Mouse (Mus musculus) gonadal fat pad, adult 2 months (tissue): Measurements from ENCODE around the gene Igsf9. TPM values are rescaled to one million over a fixed set of nuclear protein-coding genes. Genes with fewer than 3 reads are reported as not detected.

ENCODE experiments used
- DNase-seq: peaks from one replicate; pipeline ENCODE4 v3.0.0-alpha.2; 2012; ENCODE audit warnings: low read depth
- polyA plus RNA-seq: library from polyadenylated mRNA; depleted of rRNA; stranded (reverse); fragments of >200 nt; gene quantifications from 2 replicates; pipeline ENCODE4 v1.2.3, GENCODE M21; 2012; rRNA removed

The Igsf9 gene
- 17.5 and 19.5 TPM in 2 replicates for polyA plus RNA-seq

DNA sequence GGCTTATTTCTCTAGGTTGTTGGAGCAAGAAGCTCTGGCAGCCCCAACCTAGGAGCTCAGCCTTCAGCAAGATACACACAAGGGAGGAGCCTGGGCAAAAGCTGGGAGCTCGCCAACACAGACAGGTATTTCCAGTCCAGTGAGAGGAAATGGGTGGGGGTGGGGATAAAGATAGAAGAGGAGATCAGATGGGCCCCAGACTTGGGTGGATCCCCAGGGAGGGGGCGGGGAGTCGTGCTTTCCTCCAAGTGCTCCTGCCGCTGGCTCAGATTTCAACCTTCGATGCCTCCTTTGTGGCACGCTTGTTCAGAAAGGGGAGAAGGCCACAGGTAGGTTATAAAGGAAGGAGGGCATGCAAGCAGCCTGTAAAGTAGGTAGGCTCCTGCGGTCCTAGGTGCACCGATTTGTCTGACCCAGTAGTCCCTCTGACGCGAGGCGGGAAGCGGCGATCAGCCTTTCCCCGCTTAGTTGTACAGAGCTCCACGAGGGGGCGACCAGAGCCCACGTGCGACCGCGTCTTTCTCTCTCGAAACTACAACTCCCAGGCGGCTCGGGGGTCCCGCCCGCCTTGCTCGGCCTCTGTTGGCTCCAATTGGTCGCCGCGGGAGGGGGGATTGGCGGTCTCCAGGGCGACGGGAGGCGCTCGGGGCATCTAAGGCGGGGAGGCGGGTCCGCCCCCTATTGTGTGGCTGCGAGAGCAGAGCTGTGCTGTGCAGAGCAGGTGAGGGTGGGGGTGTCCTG, at the start of gene Igsf9:
TSS of gene Igsf9 (plus strand) at position 249 of the 741 bp plus-strand sequence.
- peak; percentile 89 for DNase-seq

DNA sequence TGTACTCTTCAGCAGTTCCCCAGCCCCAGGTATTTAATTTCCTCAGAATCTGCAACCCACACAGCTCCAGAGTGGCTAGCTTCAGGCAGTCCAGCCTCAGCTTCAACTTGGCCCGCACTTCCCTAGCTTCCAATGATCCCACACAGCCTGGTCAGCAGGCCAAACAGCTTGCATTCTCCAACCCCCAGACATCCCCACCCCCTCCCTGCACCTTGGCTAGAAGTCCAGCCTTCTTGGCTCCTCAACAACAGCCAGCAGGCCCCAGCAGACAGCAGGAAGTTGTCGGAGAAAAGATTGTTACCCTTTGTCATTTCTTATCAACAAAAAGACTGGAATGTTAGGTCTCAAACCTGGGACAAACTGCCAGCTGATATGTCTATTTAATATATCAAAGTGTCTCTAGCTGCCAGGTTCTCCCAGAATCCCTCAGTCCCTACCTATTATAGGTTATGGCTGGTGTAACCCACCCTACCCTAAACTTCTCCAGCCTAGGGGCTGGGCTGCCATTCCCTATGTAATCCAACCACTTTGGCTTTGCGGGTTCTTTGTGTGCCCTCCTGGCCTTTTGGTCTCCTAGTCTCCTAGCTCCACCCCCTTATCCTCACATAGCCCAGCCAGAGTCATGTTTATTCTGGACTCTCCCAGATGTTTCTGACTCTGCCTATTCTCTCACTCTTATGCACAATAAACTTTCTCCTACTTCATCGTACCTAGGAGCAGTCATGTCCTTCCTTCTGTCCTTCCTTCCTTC, 49.6 kb upstream of the Igsf9 start:
- peak; percentile 89 for DNase-seq

DNA sequence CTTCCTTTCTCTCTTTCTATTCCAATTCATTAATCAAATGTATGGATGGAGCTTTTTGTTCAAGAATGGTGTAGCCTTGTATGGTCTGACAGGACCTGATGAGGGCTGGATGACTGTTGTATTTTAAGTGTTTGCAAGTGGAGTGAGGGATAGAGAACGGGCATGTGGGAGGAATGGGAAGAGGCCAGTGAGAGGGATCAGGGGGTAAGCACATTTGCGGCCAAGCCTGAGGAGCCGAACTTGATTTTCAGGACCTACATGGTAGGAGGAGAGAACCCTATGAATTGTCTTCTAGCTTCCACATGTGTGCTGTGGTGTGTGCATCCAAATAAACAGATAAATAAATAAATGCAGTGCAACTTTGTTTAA, 49.0 kb upstream of the Igsf9 start:
- no peak for DNase-seq

DNA sequence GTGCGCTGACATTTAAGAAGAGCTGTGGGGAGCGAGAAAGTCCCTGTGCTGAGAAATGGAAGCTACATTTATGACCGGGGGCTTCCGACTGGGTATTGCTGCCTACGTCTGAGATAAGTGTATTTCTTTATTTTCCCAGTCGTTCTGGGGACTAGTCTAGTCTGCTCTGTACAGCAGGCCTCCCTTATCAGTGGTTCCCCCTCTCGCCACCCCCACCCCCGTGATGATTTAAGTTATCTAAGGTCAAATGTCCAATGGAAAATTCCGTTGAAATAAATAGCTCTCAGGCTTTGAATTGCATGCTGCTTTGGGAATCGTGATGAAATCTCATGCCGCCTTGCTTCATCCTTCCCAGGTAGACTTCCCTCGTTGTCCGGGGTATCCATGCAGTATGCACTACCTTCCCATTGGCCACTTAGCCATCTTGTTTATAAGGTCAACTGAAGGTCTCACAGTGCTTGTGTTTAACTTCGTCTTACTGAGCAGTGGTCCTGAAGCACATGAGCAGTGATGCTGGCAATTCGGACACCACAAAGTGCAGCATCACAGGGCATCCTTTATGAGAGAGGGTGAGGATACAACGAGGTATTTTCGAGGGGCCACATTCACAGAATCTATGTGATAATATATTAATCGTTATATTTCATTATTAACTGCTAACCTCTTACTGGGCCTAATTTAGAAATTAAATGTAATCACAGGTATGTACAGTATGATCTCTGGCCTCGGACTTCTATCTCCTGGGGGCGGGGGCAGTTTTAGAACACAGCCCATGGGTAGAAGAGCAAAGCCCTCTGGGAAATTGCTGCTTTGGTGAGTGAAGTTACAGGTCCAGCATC, 48.4 kb upstream of the Igsf9 start:
- no peak for DNase-seq

DNA sequence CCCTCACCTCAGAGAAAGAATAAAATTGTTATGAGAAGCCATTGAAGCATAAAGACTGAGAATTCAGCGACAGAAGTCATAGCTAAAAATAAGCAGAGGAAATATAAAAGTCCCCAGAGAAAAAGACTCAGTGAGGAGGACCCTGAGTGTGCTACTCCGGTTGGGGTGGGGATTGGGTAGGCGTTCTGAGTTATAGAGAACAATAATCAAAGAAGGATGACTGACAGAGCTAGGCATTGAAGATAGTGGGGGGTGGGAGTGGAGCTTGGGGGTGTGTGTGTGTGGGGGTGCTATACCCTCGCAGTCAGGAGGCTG, 47.8 kb upstream of the Igsf9 start:
- no peak for DNase-seq

DNA sequence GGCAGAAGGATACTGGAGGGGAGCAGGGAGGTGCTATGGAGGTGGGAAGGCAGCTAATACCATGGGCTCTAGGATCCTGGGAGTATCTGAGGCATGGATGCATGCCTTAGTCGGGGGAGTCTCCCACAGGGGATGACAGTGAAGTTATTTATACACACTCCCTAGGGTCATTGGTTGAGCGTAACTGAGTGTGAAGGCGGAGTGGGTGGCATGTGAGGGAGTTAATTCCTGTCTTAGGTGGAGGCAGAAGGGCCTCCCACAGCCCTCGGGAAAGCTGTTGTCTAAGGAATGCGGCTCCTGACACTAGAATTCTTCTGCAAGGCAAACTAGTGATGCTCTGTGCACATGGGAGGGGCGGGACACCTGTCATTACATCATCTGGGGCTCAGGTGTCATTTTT, 44.8 kb upstream of the Igsf9 start:
- DNase-seq: no peak

DNA sequence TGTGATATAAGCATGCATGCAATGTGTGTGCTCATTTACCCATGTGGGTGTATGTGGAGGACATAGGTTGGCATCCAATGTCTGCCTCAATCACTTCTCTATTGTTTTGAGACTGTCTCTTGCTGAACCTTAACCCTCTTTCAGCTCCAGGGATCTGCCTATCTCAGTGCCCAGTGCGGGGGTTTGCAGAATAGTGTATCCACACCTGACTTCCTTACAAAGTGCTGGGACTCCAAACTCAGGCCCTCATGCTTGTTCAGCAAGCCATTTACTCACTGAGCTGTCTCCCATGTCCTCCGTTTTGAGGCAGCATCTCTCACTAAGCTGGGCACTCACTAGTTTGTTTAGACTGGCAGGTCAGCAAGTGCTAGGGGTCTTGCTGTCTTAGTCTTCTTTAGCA, 43.0 kb upstream of the Igsf9 start:
- DNase-seq: no peak

DNA sequence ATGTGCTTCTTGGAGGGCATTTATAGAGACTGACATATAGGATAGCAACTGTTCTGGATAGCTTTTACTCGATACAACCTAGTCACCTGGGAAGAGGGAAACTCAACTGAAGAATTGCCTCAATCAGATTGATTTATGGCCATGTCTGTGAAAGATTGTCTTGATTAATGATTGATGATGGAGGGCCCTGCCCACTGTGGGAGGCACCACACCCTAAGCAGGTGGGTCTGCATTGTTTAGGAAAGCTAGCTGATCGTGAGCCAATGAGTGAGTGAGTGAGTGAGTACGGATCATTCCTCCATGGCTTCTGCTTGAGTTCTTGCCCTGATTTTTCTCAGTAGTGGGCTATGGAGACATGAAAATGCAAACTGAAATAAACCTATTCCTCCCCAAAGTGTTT, 41.1 kb upstream of the Igsf9 start:
- DNase-seq: no peak

DNA sequence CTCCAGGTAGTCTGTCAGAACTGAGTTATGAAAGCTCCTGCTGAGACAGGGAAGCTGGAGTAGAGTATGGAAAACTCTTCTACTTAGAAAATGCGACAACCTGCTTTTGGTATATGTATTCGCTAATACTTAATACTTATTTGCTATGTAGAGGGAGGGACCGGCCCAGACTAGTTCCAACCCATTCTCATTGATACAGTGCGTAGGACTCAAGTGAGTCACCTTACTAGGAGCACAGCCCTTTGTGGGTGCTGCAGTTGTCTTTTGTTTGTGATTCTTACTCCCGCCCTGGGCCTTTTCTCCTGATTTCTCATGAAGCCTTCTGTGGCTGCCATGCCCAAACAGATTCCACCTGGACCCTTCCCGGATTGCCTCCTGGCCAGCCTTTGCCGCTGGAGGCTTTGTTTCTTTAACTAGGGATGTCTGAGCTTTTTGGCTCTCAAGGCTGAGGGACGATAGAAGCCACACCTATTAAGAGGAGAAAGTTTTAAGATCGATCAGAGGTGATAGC, 39.6 kb upstream of the Igsf9 start:
- peak; percentile 57 for DNase-seq

DNA sequence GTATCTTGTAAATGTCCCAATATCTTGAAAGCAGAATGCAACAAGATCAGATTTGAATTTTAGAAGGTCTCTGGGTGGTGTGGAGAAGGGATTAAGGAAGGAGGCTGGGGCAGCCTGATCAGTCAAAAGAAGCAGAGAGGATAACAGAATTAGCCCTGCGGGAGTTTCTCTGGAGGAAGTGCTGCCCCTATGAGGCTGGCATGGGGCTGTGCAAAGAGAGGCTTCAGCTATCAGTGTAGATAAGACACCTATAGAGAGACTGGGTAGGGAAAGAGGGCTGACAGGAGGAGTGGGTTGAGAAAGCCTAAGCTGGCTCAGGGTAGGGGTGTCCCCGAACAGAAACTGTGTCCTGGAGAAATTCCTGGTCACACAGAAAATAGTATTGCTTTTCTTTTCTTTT, 31.4 kb upstream of the Igsf9 start:
- DNase-seq: no peak

DNA sequence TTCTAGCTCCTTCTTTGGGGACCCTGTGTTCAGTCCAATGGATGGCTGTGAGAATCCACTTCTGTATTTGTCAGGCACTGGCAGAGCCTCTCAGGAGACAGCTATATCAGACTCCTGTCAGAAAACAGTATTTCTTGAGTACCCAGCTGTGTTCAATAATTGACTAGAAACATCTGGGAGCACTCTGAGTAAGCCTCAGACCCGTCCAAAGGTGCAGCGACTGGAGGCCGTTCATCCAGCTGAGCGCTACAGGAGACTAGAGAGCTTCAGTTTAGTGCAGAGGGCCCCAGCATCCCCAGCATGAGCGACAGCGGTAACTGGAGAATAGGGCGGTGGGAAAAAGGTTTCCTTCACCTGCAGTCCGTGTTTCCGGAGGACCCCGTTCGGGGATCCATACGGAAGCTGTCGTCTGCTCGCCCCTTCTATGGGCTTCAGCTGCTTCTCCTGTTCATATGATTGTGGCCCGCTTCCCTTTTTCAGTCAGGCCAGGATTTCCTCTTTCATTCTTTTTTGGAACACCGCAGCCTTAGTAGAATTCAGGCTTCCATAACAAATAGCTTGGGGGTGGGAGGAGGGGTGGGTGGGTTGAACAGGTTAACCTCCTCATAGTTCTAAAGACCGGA, 30.6 kb upstream of the Igsf9 start:
- no peak for DNase-seq

DNA sequence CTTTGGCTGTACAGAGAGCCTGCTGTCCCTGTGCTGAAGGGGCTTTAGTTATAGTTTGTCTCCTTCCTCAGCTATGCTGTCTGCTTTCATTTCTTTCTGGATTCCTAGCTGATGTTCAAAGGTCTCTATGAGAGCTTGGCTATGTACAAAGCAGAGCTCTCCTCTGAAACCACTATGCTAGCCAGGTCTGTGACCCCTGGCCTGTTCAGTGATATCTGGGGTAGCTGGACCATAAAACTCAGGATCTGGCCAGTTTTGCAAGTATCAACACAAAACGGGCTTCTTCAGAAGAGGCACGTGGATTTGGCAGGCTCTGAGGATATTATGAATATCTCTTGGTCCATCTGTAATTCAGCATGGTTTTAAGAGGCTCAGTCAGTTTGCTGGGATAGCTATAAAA, 28.7 kb upstream of the Igsf9 start:
- DNase-seq: no peak

DNA sequence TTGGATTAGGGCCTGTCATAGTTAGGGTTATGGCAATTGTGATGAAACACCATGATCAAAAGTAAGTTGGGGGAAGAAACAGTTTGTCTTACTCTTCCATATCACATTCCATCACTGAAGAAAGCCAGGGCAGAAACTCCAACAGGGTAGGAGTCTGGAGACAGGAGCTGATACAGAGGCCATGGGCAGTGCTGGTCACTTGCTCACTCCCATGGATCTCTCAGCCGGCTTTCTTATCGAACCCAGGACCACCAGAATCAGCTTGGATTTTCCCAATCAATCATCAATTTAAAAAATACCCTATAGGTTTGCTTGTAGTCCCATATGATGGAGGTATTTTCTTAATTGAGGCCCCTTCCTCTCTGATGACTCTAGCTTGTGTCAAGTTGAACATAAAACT, 27.8 kb upstream of the Igsf9 start:
- DNase-seq: no peak

DNA sequence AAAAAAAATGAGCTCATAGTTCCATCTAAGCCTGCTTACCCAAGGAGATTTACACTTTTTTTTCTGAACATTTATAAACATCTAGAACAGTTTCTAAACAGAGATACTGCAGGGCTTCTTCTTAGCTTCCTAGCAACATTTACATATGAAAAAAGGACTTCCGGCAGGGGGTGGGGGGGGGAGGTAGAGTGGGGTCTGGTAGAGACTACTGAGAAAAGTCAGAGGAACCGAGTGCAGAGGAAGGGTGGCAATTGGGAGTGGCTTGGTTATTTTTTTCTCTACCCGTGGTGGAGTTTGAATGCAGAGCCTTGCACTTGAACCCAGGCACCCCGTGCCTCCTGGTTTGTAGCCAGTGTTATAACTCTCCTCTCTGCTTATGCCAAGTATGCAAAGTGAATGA, 26.2 kb upstream of the Igsf9 start:
- DNase-seq: no peak

DNA sequence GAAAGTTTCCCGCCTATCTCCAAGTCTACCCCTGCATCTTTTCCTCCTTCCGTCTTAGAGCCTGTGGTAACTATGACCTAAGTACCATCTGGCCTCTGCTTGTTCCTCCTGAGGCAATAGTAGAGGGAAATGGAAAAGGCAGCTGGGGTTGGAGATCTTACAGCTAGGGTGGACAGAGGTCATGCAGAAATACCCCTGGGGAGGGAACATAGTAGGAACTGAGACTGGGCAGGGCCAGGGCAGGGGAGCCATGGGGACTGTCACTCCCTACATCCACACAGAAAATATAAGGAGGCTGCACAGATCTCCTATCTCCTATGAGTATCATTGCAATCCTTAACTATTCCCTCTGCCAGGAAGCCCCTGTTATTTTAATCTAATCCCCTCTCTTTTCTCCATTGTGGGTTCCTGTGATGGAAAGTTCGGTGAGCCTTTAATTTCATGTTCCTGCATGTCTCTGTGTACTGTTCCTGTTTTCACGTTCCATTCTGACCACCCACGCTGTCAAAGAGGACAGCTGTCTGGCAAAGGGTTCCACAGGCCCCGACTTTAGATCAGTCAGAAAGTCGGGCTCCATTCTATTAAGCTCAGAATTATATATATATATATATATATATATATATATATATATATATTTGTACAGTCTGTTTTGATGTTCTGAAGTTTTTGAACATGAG, 25.4 kb upstream of the Igsf9 start:
- DNase-seq: peak; percentile 60

DNA sequence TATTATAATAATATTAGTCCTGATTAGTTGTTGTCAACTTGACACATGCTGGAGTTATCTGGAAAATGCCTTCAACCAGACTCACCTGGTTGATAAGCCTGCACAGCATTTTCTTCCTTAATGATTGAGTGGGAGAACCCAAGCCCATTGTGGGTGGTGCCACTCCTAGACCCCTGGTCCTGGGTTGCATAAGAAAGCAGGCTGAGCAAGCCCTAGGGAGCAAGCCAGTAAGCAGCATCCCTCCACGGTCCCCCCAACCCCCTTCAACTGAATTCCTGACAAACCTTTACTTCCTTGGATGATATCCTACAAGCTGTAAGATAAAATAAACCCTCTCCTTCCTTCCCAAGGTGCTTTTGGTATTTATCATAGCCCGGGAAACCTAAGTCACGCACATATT, 24.4 kb upstream of the Igsf9 start:
- DNase-seq: no peak

DNA sequence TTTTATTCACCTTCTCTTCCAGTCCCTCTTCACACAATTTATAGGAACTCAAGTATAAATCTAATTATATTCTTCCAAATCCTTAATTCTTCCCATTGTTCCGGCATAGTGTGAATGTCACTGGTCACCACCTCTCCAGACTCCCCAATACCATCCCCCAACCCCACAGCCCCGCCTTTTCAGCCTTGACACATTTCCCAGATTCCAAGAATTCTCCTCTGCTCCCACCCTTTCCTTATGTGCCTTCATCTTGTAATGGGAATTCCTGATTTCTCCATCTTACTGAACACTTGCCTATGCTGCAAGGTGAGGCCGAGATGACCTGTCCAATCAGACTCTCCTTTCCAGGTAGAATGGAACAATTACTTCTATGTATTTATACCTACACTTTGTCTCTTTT, 23.5 kb upstream of the Igsf9 start:
- no peak for DNase-seq

DNA sequence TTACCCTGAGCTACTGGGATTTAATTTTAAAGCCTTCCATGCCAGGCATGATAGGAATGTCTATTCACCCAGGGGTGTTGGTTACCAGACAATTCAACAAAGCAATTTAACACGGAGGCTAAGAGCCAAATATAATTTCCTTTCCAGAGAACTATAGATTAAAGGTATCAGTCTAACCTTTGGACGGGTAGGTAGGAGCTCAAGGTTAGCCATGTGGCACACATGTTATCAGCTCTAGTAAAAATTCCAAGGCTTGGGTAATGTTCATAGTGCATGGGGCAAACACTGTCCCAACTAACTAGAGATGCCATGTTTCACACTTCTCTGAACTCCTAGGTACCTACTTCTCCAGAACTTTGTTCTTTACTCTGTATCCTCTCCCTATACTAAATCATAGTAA, 20.0 kb upstream of the Igsf9 start:
- no peak for DNase-seq

DNA sequence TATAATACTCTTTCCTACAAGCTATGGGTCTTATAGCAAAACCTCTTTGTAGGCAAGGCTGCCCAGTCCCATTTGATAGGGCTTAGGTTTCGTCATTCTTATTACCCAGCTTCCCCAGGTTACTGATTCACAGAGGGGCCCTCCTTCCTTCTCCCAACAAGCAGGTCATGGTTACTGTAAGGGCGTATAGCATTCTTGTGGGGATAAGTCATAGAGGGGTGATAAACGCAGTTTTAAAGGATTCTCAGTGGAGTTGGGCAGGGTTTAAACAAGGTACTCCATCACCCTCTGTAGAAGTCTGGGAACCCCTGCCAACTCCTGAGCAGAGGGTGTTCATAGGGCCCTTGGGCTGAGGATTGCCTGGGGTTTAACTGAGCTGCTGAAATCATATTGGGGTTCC, 19.1 kb upstream of the Igsf9 start:
- no peak for DNase-seq

DNA sequence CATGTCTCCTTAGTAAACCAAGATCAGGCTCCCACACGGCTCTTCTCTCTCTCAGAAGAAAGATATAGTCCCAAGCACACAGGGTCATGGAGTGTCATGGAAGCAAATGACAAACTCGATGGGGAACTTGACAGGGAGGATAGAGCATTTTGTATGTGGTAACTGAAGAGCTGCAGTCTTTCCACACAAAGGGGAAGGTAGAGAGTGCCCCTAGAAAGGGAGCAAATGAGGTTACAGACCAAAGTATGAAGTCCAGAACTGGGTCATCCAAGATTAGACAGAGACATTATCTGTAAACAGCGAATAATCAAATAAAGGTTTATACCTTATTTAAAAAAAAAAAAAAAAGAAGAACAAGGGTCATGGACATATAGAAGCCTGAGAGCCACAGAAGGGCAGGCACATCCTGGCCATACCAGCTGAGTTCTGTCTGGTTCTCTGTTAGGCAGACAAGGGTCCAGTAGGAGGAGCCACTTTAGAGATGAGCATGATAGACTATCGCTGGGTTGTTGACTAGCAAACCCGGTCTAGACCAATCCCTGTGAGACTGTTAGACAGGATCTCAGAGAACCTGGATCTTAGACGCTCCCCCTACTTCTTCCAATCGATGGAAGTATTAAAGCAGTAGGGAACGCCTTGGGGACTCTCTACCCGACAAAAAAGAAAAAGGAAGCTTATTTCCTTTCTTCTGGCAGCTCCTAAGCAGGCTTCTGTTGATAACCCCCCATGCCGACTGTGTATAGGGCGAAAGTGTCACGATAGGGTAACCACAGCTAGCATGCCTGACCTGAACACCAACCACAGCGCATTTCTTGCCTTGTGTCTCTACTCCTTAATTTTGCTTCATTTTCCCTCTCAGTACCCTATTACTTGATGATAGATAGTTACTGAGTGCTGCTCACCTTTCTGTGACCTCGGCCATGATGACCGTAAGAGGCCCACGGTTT, 17.9 kb upstream of the Igsf9 start:
- no peak for DNase-seq
